Mouse (Mus musculus) retina, adult 2 months (tissue): ENCODE measurements around the gene Ift52.
A peak's percentile ranks its signal among the peaks of the same experiment; 100 is the strongest.
"Not testable (repeated sequence)": the region's sequence is repeated elsewhere in the genome, so short reads cannot be mapped to it uniquely, and the experiment has no call there.

Experiments used
- DNase-seq: peaks from one replicate; pipeline ENCODE4 v3.0.0-alpha.2; 2012; ENCODE audit warnings: low read depth, low spot score

Gene Ift52

DNA sequence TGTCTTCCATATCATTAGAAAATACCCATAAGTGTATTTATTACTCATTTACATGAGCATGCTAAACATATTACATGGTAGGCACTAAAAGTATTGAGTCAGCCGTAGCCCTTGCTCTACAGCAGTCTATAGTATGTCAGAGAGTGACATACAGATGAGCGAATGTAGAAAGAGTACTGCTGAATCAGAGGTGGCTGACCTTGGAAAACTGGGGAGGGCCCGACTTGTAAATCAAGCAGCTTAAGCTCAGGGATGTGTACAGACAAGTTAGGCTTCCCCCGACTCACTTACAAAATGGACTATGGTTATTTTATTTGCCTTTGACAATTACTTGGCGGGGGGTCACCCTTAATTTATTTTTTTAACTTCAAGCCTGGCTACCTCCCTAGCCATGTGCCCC, 14.1 kb downstream of the Ift52 start:
- DNase-seq = no peak

DNA sequence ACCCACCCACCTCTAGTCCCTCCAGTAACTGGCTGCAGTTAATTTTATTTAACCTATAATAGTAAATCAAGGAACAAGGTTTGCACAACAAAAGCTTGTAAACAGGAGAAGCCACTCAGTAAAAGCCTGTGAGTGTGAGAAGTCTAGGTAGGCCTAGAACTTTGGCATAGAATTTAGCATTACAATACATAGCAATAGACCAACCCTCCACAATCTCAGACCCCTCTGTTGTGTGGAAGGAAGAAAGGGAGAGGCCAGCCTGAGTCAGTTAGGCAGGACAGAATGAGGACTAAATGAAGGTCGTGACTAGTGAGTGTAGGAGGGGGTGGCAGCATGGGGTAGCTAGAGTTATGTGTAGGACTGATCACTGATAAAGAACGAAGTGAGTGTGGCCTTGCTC, 14.6 kb downstream of the Ift52 start:
- DNase-seq = no peak

- DNase-seq = no peak
These were observed 15.5 kb downstream of the Ift52 start for GRCm38 (mm10) chr2:163032622-163033021.

DNA sequence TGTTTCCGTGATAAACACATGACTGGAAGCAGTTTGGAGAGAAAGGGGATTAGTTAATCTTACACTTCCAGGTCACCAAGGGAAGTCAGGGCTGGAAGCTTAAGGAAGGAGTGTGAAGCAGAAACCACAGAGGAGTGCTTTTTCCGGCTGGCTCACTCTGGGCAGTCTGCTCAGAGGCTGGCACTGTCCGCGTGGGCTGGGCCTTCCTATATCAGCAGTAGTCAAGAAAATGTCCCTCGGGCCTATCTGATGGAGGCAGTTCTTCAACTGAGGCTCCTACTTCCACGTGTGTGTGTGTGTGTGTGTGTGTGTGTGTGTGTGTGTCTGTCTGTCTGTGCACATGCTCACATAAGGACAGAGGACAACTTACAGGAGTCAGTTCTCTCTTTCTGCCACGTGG, 22.8 kb downstream of the Ift52 start:
- DNase-seq = no peak

DNA sequence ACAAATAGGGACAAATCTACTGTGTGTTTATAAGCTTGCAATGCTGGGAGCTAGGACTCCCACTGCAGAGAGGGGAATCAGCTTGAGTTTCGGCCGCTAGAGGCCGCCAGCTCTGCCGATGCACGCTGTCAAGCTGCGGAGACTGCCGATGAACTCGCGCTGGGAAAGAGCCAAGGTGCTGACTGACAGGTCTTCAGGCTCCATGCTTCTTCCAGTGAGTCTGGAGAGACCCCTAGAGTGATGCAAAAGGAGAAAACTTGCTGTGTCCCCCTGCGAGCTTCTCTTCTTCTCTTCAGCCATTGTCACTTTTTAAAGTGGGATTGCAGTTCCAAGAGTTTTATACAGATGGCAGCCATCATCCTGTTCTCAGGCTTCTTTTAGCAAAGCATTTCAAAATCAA, 31.0 kb downstream of the Ift52 start:
- DNase-seq = peak; percentile 29

GRCm38 (mm10) chr2:163049116-163049515, 32.0 kb downstream of the Ift52 start:
- no peak for DNase-seq

DNA sequence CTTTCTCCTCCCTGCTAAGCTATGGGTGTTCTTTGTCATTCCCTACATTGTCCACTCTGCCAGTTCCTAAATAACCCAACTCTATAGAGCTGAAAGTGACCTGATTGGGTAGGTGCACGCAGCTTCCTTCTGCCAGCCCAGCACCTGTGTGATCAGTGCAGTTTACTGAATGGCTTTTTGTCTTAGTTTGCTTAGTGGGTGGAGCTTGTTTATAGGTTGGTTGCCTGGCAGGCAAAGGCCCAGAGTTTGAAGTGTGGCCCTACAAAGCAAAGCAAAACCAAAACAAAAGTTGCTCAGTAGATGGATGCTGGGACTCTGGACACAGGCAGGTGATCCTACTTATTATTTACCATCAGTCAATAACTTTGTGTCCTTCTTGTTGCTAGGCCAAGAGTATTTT, 34.5 kb downstream of the Ift52 start:
- DNase-seq = no peak

DNA sequence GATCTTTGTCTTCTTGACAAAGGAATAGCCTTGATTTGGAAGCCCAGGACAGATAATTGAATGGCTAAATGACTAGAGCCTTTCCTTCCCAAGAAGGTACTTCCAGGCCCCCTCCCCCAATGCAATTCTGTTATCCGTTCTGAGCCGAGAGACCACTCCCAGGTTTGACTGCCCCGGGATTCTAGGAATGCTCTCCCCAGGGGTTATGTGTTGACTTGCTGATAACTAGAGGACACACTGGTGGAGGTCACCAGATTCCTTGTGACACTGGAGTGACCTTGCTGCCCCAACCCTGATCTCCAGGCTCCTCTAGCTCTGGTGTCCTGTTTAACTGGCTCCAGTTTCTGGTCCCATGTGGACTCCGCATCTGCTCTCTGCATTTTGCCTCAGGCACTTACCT, 34.9 kb downstream of the Ift52 start:
- DNase-seq = no peak

- DNase-seq = no peak
These were observed 35.7 kb downstream of the Ift52 start for GRCm38 (mm10) chr2:163052826-163053225.

DNA sequence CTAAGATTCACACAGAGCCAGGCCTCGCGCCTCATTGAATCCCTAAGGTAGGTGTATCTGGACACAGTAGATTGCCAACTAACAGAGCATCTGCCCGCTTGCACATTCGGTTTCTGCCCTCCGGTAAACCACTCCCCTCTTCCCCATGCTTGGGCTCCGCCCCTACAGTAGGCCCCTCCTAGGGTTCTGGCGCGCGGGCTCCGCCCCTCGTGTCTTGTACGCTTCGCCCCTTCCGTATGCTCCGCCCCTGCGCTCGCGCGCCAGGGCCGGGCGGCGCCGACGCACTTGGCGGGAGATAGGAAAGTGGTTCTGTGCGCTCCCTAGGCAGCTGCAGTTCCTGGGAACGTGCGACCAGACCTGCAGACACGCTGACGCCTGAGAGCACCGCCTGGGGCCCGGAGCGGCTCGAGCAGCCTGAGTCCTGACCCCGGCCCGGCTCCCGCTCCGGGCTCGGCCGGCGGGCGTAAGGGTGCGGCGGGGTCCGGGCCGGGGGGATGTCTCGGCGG, 37.2 kb downstream of the Ift52 start, which contains the start of gene Mybl2:
Gene Mybl2, plus strand, starts transcription at position 353 of the 506 bp plus-strand sequence.
- DNase-seq = peak; percentile 39

DNA sequence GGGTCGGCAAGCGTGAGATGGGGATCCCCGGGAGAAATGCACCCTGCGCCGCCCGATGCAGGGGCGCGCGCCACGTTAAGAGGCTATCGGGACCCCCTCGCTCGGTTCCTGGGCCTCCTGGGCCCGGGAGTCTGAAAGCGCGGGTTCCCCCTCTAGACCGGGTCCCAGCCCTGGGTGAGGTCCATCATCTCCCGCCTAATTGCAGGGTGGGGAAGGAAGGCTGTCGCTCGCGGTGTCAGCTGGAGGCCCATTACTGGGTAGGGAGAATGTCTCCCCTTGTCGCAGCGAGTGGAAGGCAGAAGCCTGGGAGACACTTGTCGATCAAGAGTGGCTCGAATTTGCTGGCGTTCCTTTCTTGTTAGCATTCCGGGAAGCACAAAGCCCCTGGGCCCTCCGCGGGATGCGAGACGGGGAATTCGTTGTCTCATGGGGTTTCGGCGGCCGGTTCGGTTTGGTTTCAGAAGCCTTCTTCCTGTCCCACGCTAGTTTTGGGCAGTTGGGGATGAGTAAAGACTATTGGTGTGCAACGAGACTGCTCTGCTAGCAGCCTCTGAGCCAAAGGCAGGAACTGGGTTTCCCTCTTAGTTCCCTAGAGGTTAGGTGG, 37.8 kb downstream of the Ift52 start:
- no peak for DNase-seq

- no peak for DNase-seq
These were observed 38.6 kb downstream of the Ift52 start for GRCm38 (mm10) chr2:163055715-163056114.

- DNase-seq = no peak
These were observed 39.4 kb downstream of the Ift52 start for GRCm38 (mm10) chr2:163056584-163056983.

- DNase-seq = not testable (repeated sequence)
These were observed 41.8 kb downstream of the Ift52 start for GRCm38 (mm10) chr2:163058981-163059380.

DNA sequence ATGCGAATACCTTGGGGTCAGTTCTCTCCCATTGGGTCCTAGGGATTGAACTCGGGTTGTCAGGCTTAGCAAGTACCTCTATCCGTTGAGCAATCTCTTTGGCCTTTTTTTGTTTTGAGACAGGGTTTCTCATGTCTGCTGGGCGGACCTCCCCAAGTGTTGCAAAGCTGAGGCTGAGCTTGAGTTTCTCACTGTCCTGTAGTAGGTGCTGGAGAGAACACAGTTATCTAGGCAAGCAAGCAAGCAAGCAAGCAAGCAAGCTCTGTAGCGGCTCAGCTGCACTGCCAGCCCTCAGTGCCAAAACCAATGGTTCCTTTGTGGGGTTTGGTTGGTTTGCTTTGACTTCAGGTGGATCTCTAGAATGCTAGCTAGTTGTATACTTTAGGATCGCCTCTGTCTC, 43.5 kb downstream of the Ift52 start:
- DNase-seq = no peak

DNA sequence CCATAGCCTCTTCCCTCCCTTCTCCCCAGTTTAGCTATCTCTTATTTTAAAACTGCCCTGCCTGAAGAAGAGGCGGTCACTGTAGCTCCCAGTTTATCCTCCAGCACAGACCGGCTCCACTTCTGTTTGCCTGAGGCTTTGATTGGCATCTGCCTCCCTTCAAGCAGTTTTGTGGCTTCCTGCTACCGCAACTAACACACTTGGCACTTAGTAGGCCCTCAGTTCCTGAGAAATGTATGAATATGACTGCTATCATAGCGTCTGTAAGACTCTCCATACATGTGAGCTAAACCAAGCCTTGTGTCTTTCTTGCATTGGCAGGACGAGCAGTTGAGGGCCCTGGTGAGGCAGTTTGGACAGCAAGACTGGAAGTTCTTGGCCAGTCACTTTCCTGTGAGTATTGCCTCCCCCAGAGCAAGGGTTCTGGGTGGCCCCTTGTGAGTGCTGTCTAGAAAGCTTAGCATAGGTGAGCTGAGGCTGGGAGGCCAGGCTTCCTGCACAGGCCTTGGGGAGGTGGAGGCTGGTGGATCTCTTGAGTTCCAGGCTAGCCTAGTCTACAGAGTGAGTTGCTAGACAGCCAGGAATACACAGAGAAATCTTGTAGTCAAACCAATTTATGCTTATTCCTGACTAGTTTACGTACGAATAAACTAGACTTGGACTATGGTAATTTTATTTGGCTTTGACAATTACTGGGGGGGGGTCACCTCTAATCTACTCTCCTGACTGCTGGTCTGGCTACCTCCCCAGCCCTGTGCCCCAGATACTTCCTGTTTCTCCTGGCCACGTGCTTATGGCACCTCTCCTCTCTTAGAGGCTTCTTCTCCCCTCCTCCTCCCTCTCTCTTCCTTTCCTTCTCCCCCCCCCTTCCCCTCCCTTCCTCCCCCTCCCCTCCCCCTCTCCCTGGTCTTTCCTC, 44.3 kb downstream of the Ift52 start:
- no peak for DNase-seq

DNA sequence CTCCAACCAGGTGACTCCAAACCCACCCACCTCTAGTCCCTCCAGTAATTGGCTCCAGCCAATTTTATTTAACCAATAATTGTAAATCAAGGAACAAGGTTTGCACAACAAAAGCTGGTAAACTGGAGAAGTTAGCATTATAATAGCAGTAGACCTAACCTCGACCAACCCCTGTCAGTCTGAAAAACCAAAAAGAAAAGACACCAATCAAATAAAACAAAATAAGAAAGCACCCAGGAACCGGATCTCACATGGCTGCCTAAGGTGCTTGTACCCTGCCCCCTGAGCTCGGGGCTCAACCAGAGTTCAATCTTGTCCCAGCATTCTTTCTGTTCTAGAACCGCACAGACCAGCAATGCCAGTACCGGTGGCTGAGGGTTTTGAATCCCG, 45.0 kb downstream of the Ift52 start:
- DNase-seq = no peak

GRCm38 (mm10) chr2:163066326-163066725, 49.2 kb downstream of the Ift52 start:
- no peak for DNase-seq

DNA sequence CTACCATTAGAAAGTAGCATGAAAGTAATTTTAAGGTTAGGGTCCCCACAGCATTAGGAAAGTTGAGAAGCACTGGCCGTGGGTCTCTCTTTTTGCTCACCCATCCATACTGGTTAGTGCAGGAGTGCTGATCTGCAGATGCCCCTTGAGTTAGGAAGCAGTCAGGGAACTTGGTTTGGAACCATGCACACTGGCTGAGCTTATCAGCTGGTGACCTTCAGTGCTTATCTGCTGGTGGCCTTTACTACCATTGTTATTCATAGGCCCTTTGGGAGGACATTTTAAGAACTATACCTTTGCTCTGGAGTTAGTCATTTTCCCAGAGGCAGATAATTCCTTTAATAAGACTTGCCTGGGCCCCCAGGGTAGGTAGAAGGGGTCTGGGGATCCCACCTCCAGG, 50.1 kb downstream of the Ift52 start:
- DNase-seq = no peak

DNA sequence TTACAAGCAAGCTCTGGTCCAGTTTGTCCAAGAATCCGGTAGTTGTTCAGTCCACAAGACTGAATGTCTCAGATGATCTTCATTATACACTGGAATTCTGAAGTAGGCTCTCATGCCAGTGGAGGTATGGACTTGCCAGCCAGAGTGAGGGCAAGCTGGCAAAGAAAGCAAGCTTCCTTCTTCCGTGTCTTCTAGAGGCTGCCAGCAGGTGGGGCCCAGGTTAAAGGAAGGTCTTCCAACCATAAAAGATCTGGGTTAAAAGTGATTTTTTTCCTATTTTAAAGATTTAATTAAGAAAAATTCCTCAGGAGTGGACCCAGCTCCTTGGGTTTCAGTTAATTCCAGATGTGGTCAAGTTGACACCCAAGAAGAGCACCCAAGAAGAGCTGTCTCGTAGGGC, 53.1 kb downstream of the Ift52 start:
- no peak for DNase-seq

GRCm38 (mm10) chr2:163071590-163071989, 54.4 kb downstream of the Ift52 start:
- no peak for DNase-seq

DNA sequence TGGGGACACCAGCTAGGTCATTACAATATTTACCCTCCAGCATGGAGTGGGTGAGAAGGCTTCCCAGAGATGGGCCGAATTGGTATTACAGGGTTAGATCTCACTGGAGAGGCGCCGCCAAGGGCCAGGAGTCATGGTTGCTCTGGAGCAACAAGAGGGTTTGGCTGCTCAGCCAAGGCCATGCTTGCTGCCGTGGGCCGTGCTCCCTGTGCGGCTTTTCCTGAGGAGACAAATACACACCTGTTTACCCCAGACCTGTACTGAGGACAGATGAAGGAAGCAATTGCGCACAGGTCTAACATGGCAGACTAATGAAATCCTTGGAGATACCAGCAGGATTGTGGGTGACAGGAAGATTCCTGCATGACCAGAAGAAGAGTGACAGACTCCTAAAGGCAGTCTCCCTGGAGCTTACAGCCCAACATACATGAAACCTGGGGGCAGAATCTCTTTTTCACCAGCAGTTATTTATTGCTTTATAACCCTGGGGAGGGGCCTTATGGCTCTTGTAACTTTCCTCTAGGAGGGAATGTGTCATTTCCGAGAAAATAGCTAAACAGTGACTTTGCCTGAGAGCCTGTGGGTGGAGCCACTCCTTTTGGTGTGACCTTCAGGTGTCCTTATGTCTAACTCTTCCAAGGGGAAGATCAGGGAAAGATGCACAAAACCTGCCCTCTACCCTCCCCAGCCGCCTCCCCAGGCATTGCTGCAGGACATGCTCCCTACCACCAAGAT, 56.0 kb downstream of the Ift52 start:
- no peak for DNase-seq
